Mouse (Mus musculus): ENCODE measurements around the gene C1qc. TPM values are rescaled to one million over a fixed set of nuclear protein-coding genes. Genes with fewer than 3 reads are reported as not detected.

Gene C1qc
- polyA plus RNA-seq, 1 experiment from 2014 or later, result 30.9 TPM

DNA sequence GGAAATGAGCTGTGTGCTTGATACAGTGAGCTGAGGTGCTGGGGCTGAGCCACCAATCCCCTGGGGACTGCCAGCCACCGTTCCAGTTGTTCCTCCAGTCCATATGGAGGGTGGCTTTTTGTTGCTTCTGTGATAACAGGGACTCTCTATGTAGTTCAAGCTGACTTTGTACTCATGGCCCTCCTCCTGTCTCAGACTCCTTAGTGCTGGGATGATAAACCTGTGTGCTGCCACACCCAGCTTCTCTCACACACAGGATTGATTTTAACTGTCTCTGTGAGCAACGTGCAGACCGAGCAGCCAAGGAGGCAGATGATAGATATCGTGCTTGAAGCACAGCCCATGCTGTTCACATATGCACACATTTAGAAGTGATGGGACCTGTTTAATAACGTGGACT is 40.7 kb downstream of the C1qc start:
- Histone ChIP-seq H3K27me3 (replicated peaks; ENCODE audit: insufficient read depth, low read length) (no peaks in the 10 kb centered on the region), H3K4me1 (ENCODE audit: insufficient read depth, low read depth, low read length) (no peaks in the 10 kb centered on the region), H3K27ac (ENCODE audit: low read length) (no peak overlapping the region), H3K9ac (replicated peaks; ENCODE audit: low read depth) (no peak overlapping the region), H3K9me3 (ENCODE audit: low read length) (no peaks in the 10 kb centered on the region), H3K36me3 (ENCODE audit: insufficient read depth, low read length) (no peaks in the 10 kb centered on the region), H3K4me2 (replicated peaks; ENCODE audit: low read depth, low read length) (no peak overlapping the region), H3K4me3 (ENCODE audit: low read depth, low read length) (no peak overlapping the region)
- DNase-seq (ENCODE audit: low spot score), result no peak
- TF ChIP-seq CTCF (IDR thresholded peaks at IDR 0.05) (no peak), EP300 (IDR thresholded peaks at IDR 0.05) (no peak)
- 57% methylated on average over 5 of the region's 5 CpGs for WGBS
- no peak for ATAC-seq

DNA sequence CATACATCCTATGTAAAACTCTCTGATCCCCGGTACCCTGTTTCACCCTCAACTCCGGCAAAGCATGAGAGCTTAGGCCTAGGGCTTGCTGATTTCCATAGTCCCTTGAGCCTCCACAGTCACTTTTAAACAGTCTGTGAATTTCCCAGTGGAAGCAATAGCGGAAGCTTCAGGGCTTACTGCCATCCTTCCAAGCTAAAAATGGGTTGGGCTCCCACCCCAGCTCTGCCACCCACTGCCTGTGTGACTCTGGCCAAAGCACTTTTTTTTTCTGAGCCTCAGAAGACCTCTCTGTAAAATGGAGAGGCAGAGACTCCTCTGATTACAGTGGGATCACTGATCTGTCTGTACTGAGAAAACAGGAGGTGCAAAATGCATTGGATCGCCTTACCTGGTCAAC is 44.3 kb downstream of the C1qc start:
- Histone ChIP-seq H3K9me3 (ENCODE audit: low read length) (no peaks in the 10 kb centered on the region), H3K27ac (ENCODE audit: low read length) (no peak overlapping the region), H3K4me3 (ENCODE audit: low read depth, low read length) (no peak overlapping the region), H3K4me2 (replicated peaks; ENCODE audit: low read depth, low read length) (no peak overlapping the region), H3K27me3 (replicated peaks; ENCODE audit: insufficient read depth, low read length) (no peaks in the 10 kb centered on the region), H3K4me1 (ENCODE audit: insufficient read depth, low read depth, low read length) (no peaks in the 10 kb centered on the region), H3K36me3 (ENCODE audit: insufficient read depth, low read length) (no peaks in the 10 kb centered on the region), H3K9ac (replicated peaks; ENCODE audit: low read depth) (no peak overlapping the region)
- 66% methylated on average over 4 of the region's 4 CpGs for WGBS
- no peak for DNase-seq (ENCODE audit: low spot score)
- ATAC-seq, result no peak
- TF ChIP-seq CTCF (IDR thresholded peaks at IDR 0.05) (no peak), EP300 (IDR thresholded peaks at IDR 0.05) (no peak)

DNA sequence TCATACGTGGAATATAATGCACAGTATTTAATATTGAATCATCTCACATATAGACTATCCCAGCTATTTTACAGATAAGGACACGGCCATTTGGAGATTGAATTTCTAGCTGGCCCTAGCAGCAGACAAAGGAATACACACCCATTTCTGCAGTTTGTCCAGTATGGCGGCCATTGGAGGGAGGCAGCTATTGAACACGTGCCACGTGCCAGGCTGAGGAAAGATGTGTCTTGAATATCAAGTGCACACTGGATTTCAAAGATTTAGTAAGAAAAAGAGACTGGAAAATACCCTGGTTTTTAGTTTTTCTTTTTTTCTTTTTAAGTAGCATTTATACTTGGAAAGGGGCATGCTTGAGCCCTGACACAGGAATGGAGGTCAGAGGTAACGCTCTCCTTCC is 45.7 kb downstream of the C1qc start:
- Histone ChIP-seq H3K9ac (replicated peaks; ENCODE audit: low read depth) (no peak overlapping the region), H3K27me3 (replicated peaks; ENCODE audit: insufficient read depth, low read length) (no peaks in the 10 kb centered on the region), H3K27ac (ENCODE audit: low read length) (no peak overlapping the region), H3K4me2 (replicated peaks; ENCODE audit: low read depth, low read length) (no peak overlapping the region), H3K36me3 (ENCODE audit: insufficient read depth, low read length) (no peaks in the 10 kb centered on the region), H3K4me1 (ENCODE audit: insufficient read depth, low read depth, low read length) (no peaks in the 10 kb centered on the region), H3K9me3 (ENCODE audit: low read length) (no peaks in the 10 kb centered on the region), H3K4me3 (ENCODE audit: low read depth, low read length) (no peak overlapping the region)
- TF ChIP-seq CTCF (IDR thresholded peaks at IDR 0.05) (no peak), EP300 (IDR thresholded peaks at IDR 0.05) (no peak)
- DNase-seq (ENCODE audit: low spot score) (no peak), ATAC-seq (no peak)
- 73% methylated on average over 6 of the region's 6 CpGs for WGBS

DNA sequence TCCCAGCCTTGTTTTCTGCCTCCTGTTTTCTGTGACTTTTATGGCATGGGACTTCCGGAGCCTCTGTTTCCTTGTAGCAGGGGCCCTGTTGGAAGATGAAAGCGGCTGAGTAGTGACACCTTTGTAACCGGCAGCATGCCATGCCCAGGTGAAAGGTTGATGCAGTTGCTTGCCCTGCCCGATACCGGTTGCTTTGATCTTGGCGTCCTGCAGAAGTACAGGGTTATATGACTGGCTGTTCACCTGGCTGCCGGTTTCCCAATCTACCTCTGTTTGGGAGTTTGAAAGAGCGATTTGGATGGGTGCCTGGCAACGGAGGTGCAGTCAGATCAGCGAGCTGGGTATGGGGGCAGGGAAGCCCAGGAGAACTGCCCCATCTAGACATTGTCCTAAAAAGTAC is 50.1 kb downstream of the C1qc start:
- Histone ChIP-seq H3K27ac (ENCODE audit: low read length) (no peak overlapping the region), H3K27me3 (replicated peaks; ENCODE audit: insufficient read depth, low read length) (0 out of 2 replicates have a peak, but pooled peaks cover 4% of the 10 kb centered on the region), H3K36me3 (ENCODE audit: insufficient read depth, low read length) (no peaks in the 10 kb centered on the region), H3K4me3 (ENCODE audit: low read depth, low read length) (no peak overlapping the region), H3K9me3 (ENCODE audit: low read length) (no peaks in the 10 kb centered on the region), H3K4me1 (ENCODE audit: insufficient read depth, low read depth, low read length) (no peaks in the 10 kb centered on the region), H3K4me2 (replicated peaks; ENCODE audit: low read depth, low read length) (no peak overlapping the region), H3K9ac (replicated peaks; ENCODE audit: low read depth) (no peak overlapping the region)
- DNase-seq (ENCODE audit: low spot score) (no peak), ATAC-seq (no peak)
- 63% methylated on average over 10 of the region's 10 CpGs for WGBS
- no peak for TF ChIP-seq CTCF (IDR thresholded peaks at IDR 0.05)
- TF ChIP-seq EP300 (IDR thresholded peaks at IDR 0.05), result no peak

DNA sequence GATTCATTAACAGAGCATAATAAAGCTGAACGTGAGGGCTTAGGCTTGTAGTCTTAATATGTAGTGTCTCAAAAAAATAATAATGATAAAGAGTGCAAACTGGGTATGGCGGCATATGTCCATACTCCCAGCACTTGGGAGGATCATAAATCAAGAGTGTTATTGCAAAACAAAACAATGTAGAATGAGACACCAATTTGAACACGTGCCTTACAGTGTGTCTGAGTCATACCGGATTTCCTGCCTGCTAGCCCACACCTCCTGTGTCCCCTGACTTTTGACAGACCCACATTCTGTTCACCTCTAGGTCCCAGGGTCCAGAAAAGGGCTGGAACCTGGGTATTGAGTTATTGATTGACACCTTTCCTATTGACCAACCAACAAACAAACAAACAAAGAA is 50.8 kb downstream of the C1qc start:
- Histone ChIP-seq H3K27me3 (replicated peaks; ENCODE audit: insufficient read depth, low read length) (0 out of 2 replicates have a peak, but pooled peaks cover 10% of the 10 kb centered on the region), H3K36me3 (ENCODE audit: insufficient read depth, low read length) (no peaks in the 10 kb centered on the region), H3K4me2 (replicated peaks; ENCODE audit: low read depth, low read length) (no peak overlapping the region), H3K9me3 (ENCODE audit: low read length) (no peaks in the 10 kb centered on the region), H3K27ac (ENCODE audit: low read length) (no peak overlapping the region), H3K4me1 (ENCODE audit: insufficient read depth, low read depth, low read length) (no peaks in the 10 kb centered on the region), H3K4me3 (ENCODE audit: low read depth, low read length) (no peak overlapping the region), H3K9ac (replicated peaks; ENCODE audit: low read depth) (no peak overlapping the region)
- no peak for DNase-seq (ENCODE audit: low spot score)
- 47% methylated on average over 4 of the region's 4 CpGs for WGBS
- no peak for TF ChIP-seq CTCF (IDR thresholded peaks at IDR 0.05)
- TF ChIP-seq EP300 (IDR thresholded peaks at IDR 0.05), result no peak
- ATAC-seq, result no peak

DNA sequence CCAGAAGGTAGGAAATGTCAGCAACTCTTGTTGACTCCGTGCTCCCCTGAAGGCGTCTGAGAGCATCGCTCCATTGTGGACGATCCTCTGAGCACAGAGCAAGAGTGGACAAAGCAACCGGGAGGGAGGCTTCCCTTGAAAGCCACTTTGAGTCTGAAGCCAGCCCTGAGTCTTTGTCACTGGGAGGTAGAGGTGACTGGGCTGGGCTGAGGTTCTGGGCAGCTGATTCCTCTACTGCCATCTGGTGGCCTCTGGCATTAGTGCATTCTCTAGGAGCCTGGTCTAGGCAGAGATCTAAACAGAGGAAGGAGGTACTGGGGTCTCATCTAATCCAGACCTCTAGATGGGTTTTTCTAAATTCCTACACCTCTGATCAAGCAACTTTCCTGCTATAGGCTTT is 51.8 kb downstream of the C1qc start:
- Histone ChIP-seq H3K27me3 (replicated peaks; ENCODE audit: insufficient read depth, low read length) (0 out of 2 replicates have a peak, but pooled peaks cover 11% of the 10 kb centered on the region), H3K9ac (replicated peaks; ENCODE audit: low read depth) (no peak overlapping the region), H3K9me3 (ENCODE audit: low read length) (no peaks in the 10 kb centered on the region), H3K4me1 (ENCODE audit: insufficient read depth, low read depth, low read length) (peaks cover 8% of the 10 kb centered on the region; the same call in 1 of the 2 replicates), H3K36me3 (ENCODE audit: insufficient read depth, low read length) (no peaks in the 10 kb centered on the region), H3K4me3 (ENCODE audit: low read depth, low read length) (no peak overlapping the region), H3K4me2 (replicated peaks; ENCODE audit: low read depth, low read length) (no peak overlapping the region), H3K27ac (ENCODE audit: low read length) (no peak overlapping the region)
- TF ChIP-seq CTCF (IDR thresholded peaks at IDR 0.05) (peak; percentile 91), EP300 (IDR thresholded peaks at IDR 0.05) (no peak)
- 9% methylated on average over 5 of the region's 5 CpGs for WGBS
- peak; percentile 66 for ATAC-seq
- peak; percentile 85 for DNase-seq (ENCODE audit: low spot score)

Other genes with a start within 250 kb of the C1qc start
- 0.63 and 0.74 TPM in 2 replicates for gene Ephb2, start 57.1 kb downstream of the C1qc start, polyA plus RNA-seq (2015; fragmentation: Nextera tagmentation; extraction: Ambion mirVana)
- 46.6 and 55.1 TPM in 2 replicates for gene C1qb, start 6.9 kb downstream of the C1qc start, polyA plus RNA-seq (2015; fragmentation: Nextera tagmentation; extraction: Ambion mirVana)
- gene C1qa, start 5.7 kb upstream of the C1qc start, polyA plus RNA-seq (2015; fragmentation: Nextera tagmentation; extraction: Ambion mirVana), result 39.4 and 41.2 TPM in 2 replicates
- 0.04 and 0.12 TPM in 2 replicates for gene Epha8, start 63.8 kb upstream of the C1qc start, polyA plus RNA-seq (2015; fragmentation: Nextera tagmentation; extraction: Ambion mirVana)
- 1.3 and 1.6 TPM in 2 replicates for gene Zbtb40, start 155.7 kb upstream of the C1qc start, polyA plus RNA-seq (2015; fragmentation: Nextera tagmentation; extraction: Ambion mirVana)

Measured in lung, postnatal 0 days (tissue).